Mouse (Mus musculus) 3134 (cell line): ENCODE results near the gene Zfp433.
"Not testable (repeated sequence)": the region's sequence is repeated elsewhere in the genome, so short reads cannot be mapped to it uniquely, and the experiment has no call there.

Source experiments
- DNase-seq: peaks from one replicate; pipeline ENCODE4 v3.0.0-alpha.2; 2011; ENCODE audit warnings: low spot score; ENCODE audit not compliant: insufficient read length; ENCODE audit errors: extremely low read depth

The Zfp433 gene

GRCm38 (mm10) chr10:81704531-81705301, at the start of gene Zfp433:
TSS of gene Zfp433 (plus strand) at chr10:81704825.
- not testable (repeated sequence) for DNase-seq

GRCm38 (mm10) chr10:81655178-81655577, 49.4 kb upstream of the Zfp433 start:
- DNase-seq = no peak

GRCm38 (mm10) chr10:81656174-81656573, 48.5 kb upstream of the Zfp433 start:
- DNase-seq = no peak

GRCm38 (mm10) chr10:81687114-81687513, 17.5 kb upstream of the Zfp433 start:
- not testable (repeated sequence) for DNase-seq

GRCm38 (mm10) chr10:81770506-81771403, 66.1 kb downstream of the Zfp433 start, which contains the start of gene Gm3055:
TSS of gene Gm3055 (minus strand) at chr10:81771161.
- DNase-seq = not testable (repeated sequence)

- DNase-seq = not testable (repeated sequence)
Observed at GRCm38 (mm10) chr10:81771404-81771777, 66.8 kb downstream of the Zfp433 start.
